Mouse (Mus musculus) gastrocnemius, adult 18-20 months (tissue): ENCODE results near the gene Slk. TPM values are rescaled to one million over a fixed set of nuclear protein-coding genes. Genes with fewer than 3 reads are reported as not detected.

Experiments
- DNase-seq: peaks from one replicate; pipeline ENCODE4 v3.0.0; 2021; ENCODE audit warnings: low spot score
- total RNA-seq, 2 experiments: library from RNA; stranded (reverse); gene quantifications; 2 replicates each; pipeline ENCODE4 v1.2.3; 2021

Gene Slk
- total RNA-seq, 2 experiments from 2014 or later, result 27.2 to 35.6 TPM

GRCm38 (mm10) chr19:47650366-47651159 lies 71.1 kb downstream of the Slk start:
- DNase-seq, result no peak

GRCm38 (mm10) chr19:47651160-47651480 lies 71.6 kb downstream of the Slk start:
- peak; percentile 18 for DNase-seq

- no peak for DNase-seq
These were observed 72.8 kb downstream of the Slk start for GRCm38 (mm10) chr19:47652255-47652654.

- no peak for DNase-seq
These were observed 73.7 kb downstream of the Slk start for GRCm38 (mm10) chr19:47653173-47653572.

- no peak for DNase-seq
These were observed 75.4 kb downstream of the Slk start for GRCm38 (mm10) chr19:47654896-47655295.

- DNase-seq, result peak; percentile 62
These were observed 79.5 kb downstream of the Slk start for GRCm38 (mm10) chr19:47658914-47659535.

- DNase-seq, result no peak
These were observed 80.4 kb downstream of the Slk start for GRCm38 (mm10) chr19:47659765-47660408.

GRCm38 (mm10) chr19:47667601-47668000 lies 88.1 kb downstream of the Slk start:
- no peak for DNase-seq

- DNase-seq, result no peak
These were observed 88.9 kb downstream of the Slk start for GRCm38 (mm10) chr19:47668399-47668798.

- peak; percentile 39 for DNase-seq
These were observed 94.9 kb downstream of the Slk start for GRCm38 (mm10) chr19:47674419-47674818.

- DNase-seq, result no peak
These were observed 99.2 kb downstream of the Slk start for GRCm38 (mm10) chr19:47678675-47679074.

GRCm38 (mm10) chr19:47689592-47689991 lies 110.1 kb downstream of the Slk start:
- no peak for DNase-seq

GRCm38 (mm10) chr19:47691994-47692393 lies 112.5 kb downstream of the Slk start, which contains the start of gene Col17a1:
Gene Col17a1 (minus strand): TSS chr19:47692094.
- no peak for DNase-seq

Other genes starting within 250 kb of the Slk start
- 10 to 100 TPM; 32.8 to 42.6 TPM for gene Sh3pxd2a, start 115.3 kb upstream of the Slk start, total RNA-seq
- 1 to 10 TPM; 4.2 to 4.9 TPM for gene Stn1, start 42.2 kb upstream of the Slk start, total RNA-seq
- under 1 TPM in 1 of 2 experiments, not detected in 1; 0.11 TPM for gene Col17a1, start 112.4 kb downstream of the Slk start, total RNA-seq
- gene Sfr1, start 152.0 kb downstream of the Slk start, total RNA-seq, result 10 to 100 TPM; 74.8 to 79.4 TPM